Mouse (Mus musculus) myocyte (in vitro differentiated cells): Measurements from ENCODE around the gene Med16. TPM values are rescaled to one million over a fixed set of nuclear protein-coding genes. Genes with fewer than 3 reads are reported as not detected.

Experiments
- H3K27me3 ChIP-seq: one replicate; pipeline ENCODE4 v1.6.1; 2011; ENCODE audit not compliant: control insufficient read depth, insufficient read depth, insufficient read length
- H3K36me3 ChIP-seq: one replicate; pipeline ENCODE4 v1.6.1; 2011; ENCODE audit not compliant: control insufficient read depth, insufficient read depth
- H3K4me2 ChIP-seq: one replicate; pipeline ENCODE4 v1.6.1; 2011; ENCODE audit warnings: low read depth, control low read depth
- H3K4me3 ChIP-seq: one replicate; pipeline ENCODE4 v1.5.1; 2011; ENCODE audit warnings: mild to moderate bottlenecking, control low read depth, moderate library complexity
- H3K79me2 ChIP-seq: one replicate; pipeline ENCODE4 v1.6.1; 2011; ENCODE audit not compliant: control insufficient read depth, insufficient read depth
- H3ac ChIP-seq: one replicate; pipeline ENCODE4 v1.6.1; 2011; ENCODE audit not compliant: control insufficient read depth, insufficient read length
- CEBPB ChIP-seq: IDR thresholded peaks from 2 replicates; pipeline ENCODE4 v1.6.1; 2011; ENCODE audit warnings: mild to moderate bottlenecking, moderate library complexity; ENCODE audit not compliant: poor library complexity, insufficient read depth, severe bottlenecking
- E2F4 ChIP-seq: IDR thresholded peaks from one replicate; pipeline ENCODE4 v1.6.1; 2011; ENCODE audit warnings: mild to moderate bottlenecking, control low read depth, moderate library complexity; ENCODE audit not compliant: insufficient read depth
- MAX ChIP-seq: IDR thresholded peaks from one replicate; pipeline ENCODE4 v1.6.1; 2011; ENCODE audit warnings: low read depth, mild to moderate bottlenecking, control low read depth
- MYOD1 ChIP-seq, 3 experiments: IDR thresholded peaks; one replicate each; pipeline ENCODE4 v1.6.1; 2011; ENCODE audit warnings: control low read depth in 2 of 3, low read depth in 2 of 3, mild to moderate bottlenecking in 2 of 3, moderate library complexity in 1 of 3; ENCODE audit not compliant: insufficient read length in 2 of 3, control insufficient read depth in 1 of 3
- MYOG ChIP-seq, 3 experiments: IDR thresholded peaks; one replicate each; pipeline ENCODE4 v1.6.1; 2011; ENCODE audit warnings: control low read depth in 2 of 3, low read depth in 2 of 3, mild to moderate bottlenecking in 2 of 3; ENCODE audit not compliant: insufficient read length in 2 of 3, control insufficient read depth in 1 of 3, insufficient read depth in 1 of 3
- POLR2A ChIP-seq: IDR thresholded peaks from one replicate; pipeline ENCODE4 v1.6.1; 2011; ENCODE audit warnings: low read depth, mild to moderate bottlenecking, control low read depth, moderate library complexity; ENCODE audit not compliant: insufficient read length
- POLR2AphosphoS2 ChIP-seq: IDR thresholded peaks from one replicate; pipeline ENCODE4 v1.6.1; 2011; ENCODE audit warnings: low read depth, control low read depth; ENCODE audit not compliant: insufficient read length
- REST ChIP-seq: IDR thresholded peaks from one replicate; pipeline ENCODE4 v1.6.1; 2011; ENCODE audit warnings: mild to moderate bottlenecking, control low read depth, moderate library complexity; ENCODE audit not compliant: insufficient read depth, insufficient read length
- SRF ChIP-seq: IDR thresholded peaks from one replicate; pipeline ENCODE4 v1.6.1; 2011; ENCODE audit warnings: low read depth; ENCODE audit not compliant: control insufficient read depth, insufficient read length
- TCF12 ChIP-seq: IDR thresholded peaks from one replicate; pipeline ENCODE4 v1.6.1; 2011; ENCODE audit warnings: mild to moderate bottlenecking, control low read depth; ENCODE audit not compliant: poor library complexity, insufficient read depth, severe bottlenecking
- TCF3 ChIP-seq: IDR thresholded peaks from one replicate; pipeline ENCODE4 v1.6.1; 2011; ENCODE audit warnings: low read depth, control low read depth; ENCODE audit not compliant: insufficient read length
- USF1 ChIP-seq: IDR thresholded peaks from one replicate; pipeline ENCODE4 v1.6.1; 2011; ENCODE audit warnings: low read depth, mild to moderate bottlenecking, control low read depth, moderate library complexity
- polyA plus RNA-seq: library from polyadenylated mRNA; unstranded; fragments of >200 nt; fragmentation: generic; extraction: Trizol; gene quantifications from one replicate; pipeline ENCODE4 v1.2.1, GENCODE M21; 2012; ENCODE audit warnings: missing spikeins

Med16 gene
- polyA plus RNA-seq, 1 experiment: 31.4 TPM

- Histone ChIP-seq H3K36me3 (peaks cover 5% of the 10 kb centered on the region), H3K27me3 (no peaks in the 10 kb centered on the region), H3K4me3 (no peak overlapping the region), H3K4me2 (peak overlapping the region; percentile 51), H3K79me2 (no peaks in the 10 kb centered on the region), H3ac (no peak overlapping the region)
- no peak for TF ChIP-seq TCF12
- TF ChIP-seq MAX: no peak
- TF ChIP-seq SRF: no peak
- TF ChIP-seq CEBPB: no peak
- no peak for TF ChIP-seq USF1
- TF ChIP-seq MYOD1 (IDR thresholded peaks at IDR 0.05; ENCODE audit: control insufficient read depth in 1 of 3, insufficient read length in 2 of 3, low read depth in 2 of 3): no peak
- TF ChIP-seq POLR2AphosphoS2: no peak
- TF ChIP-seq E2F4: no peak
- no peak for TF ChIP-seq POLR2A
- TF ChIP-seq TCF3: no peak
- TF ChIP-seq REST: no peak
- no peak for TF ChIP-seq MYOG (IDR thresholded peaks at IDR 0.05; ENCODE audit: control insufficient read depth in 1 of 3, insufficient read depth in 1 of 3, insufficient read length in 2 of 3, low read depth in 2 of 3)
These were observed 25.1 kb upstream of the Med16 start for GRCm38 (mm10) chr10:79933861-79934260.

GRCm38 (mm10) chr10:79933145-79933679 is 24.5 kb upstream of the Med16 start:
- H3ac ChIP-seq: no peak overlapping the region
- H3K36me3 ChIP-seq: peaks cover 5% of the 10 kb centered on the region
- no peak overlapping the region for H3K4me3 ChIP-seq
- TF ChIP-seq CEBPB: no peak
- peak in 1 of 3 experiments; percentile 10 for TF ChIP-seq MYOG (IDR thresholded peaks at IDR 0.05; ENCODE audit: control insufficient read depth in 1 of 3, insufficient read depth in 1 of 3, insufficient read length in 2 of 3, low read depth in 2 of 3)
- TF ChIP-seq SRF: no peak
- H3K79me2 ChIP-seq: peaks cover under 1% of the 10 kb centered on the region
- H3K27me3 ChIP-seq: no peaks in the 10 kb centered on the region
- H3K4me2 ChIP-seq: peak overlapping the region; percentile 34

GRCm38 (mm10) chr10:79932736-79933135 is 24.0 kb upstream of the Med16 start:
- H3K79me2 ChIP-seq: peaks cover 4% of the 10 kb centered on the region
- H3K36me3 ChIP-seq: peaks cover 5% of the 10 kb centered on the region
- H3ac ChIP-seq: no peak overlapping the region
- no peaks in the 10 kb centered on the region for H3K27me3 ChIP-seq
- TF ChIP-seq USF1 (no peak), TCF12 (peak; percentile 83), MYOD1 (IDR thresholded peaks at IDR 0.05; ENCODE audit: control insufficient read depth in 1 of 3, insufficient read length in 2 of 3, low read depth in 2 of 3) (peak in 2 of 3 experiments; percentile 75 to 89), MYOG (IDR thresholded peaks at IDR 0.05; ENCODE audit: control insufficient read depth in 1 of 3, insufficient read depth in 1 of 3, insufficient read length in 2 of 3, low read depth in 2 of 3) (peak in 2 of 3 experiments; percentile 92 to 97), TCF3 (peak; percentile 88)
- peak overlapping the region; percentile 34 for H3K4me2 ChIP-seq
- no peak overlapping the region for H3K4me3 ChIP-seq

- Histone ChIP-seq H3K4me2 (no peak overlapping the region), H3K4me3 (no peak overlapping the region), H3K79me2 (peaks cover 4% of the 10 kb centered on the region), H3ac (no peak overlapping the region), H3K36me3 (peaks cover 5% of the 10 kb centered on the region), H3K27me3 (no peaks in the 10 kb centered on the region)
- TF ChIP-seq CEBPB (no peak), E2F4 (no peak), MYOG (IDR thresholded peaks at IDR 0.05; ENCODE audit: control insufficient read depth in 1 of 3, insufficient read depth in 1 of 3, insufficient read length in 2 of 3, low read depth in 2 of 3) (no peak), POLR2AphosphoS2 (no peak), REST (no peak), MYOD1 (IDR thresholded peaks at IDR 0.05; ENCODE audit: control insufficient read depth in 1 of 3, insufficient read length in 2 of 3, low read depth in 2 of 3) (no peak), MAX (no peak), USF1 (no peak), SRF (no peak), TCF12 (no peak), TCF3 (no peak), POLR2A (no peak)
These were observed 23.1 kb upstream of the Med16 start for GRCm38 (mm10) chr10:79931797-79932196.

GRCm38 (mm10) chr10:79930826-79931186 is 22.1 kb upstream of the Med16 start:
- no peak overlapping the region for H3K4me2 ChIP-seq

More at GRCm38 (mm10) chr10:79930826-79931186, 22.1 kb upstream of the Med16 start:
- Histone ChIP-seq H3K36me3 (peaks cover 5% of the 10 kb centered on the region), H3ac (no peak overlapping the region), H3K4me3 (no peak overlapping the region), H3K27me3 (no peaks in the 10 kb centered on the region), H3K79me2 (peaks cover 4% of the 10 kb centered on the region)
- no peak for TF ChIP-seq TCF12
- no peak for TF ChIP-seq POLR2A
- TF ChIP-seq USF1: no peak
- no peak for TF ChIP-seq REST
- no peak for TF ChIP-seq MYOD1 (IDR thresholded peaks at IDR 0.05; ENCODE audit: control insufficient read depth in 1 of 3, insufficient read length in 2 of 3, low read depth in 2 of 3)
- TF ChIP-seq POLR2AphosphoS2: no peak
- no peak for TF ChIP-seq MAX
- no peak for TF ChIP-seq E2F4
- no peak for TF ChIP-seq TCF3
- no peak for TF ChIP-seq SRF
- TF ChIP-seq CEBPB: no peak
- TF ChIP-seq MYOG (IDR thresholded peaks at IDR 0.05; ENCODE audit: control insufficient read depth in 1 of 3, insufficient read depth in 1 of 3, insufficient read length in 2 of 3, low read depth in 2 of 3): no peak
